28 mouse cellular contexts compared by ENCODE assay signal in genomic region chr10:52268879-52269278, GRCm38 (mm10). TPM values are rescaled to one million over a fixed set of nuclear protein-coding genes. Genes with fewer than 3 reads are reported as not detected.
DNase-seq lines count a peak whose midpoint lies in the region; ATAC-seq and TF ChIP-seq lines count a peak whose summit lies in the region.
"Had no signal": no experiment of that assay in that cellular context is flagged by ENCODE, and none has a peak within 500 bp of the region (broad histone marks: within the 10 kb centered on the region; RNA-seq: fewer than 3 reads in every experiment).

No protein-coding gene starts in this region.

- H3K27ac ChIP-seq in MEL (ENCODE audit: control insufficient read depth, low read depth, low read length) = peak overlapping the region; percentile 18
- H3K27ac ChIP-seq in liver, embryonic 13.5 days = no peak overlapping the region
- H3K27ac ChIP-seq in intestine, postnatal 0 days (ENCODE audit: low read depth, low read length) = no peak overlapping the region
- H3K27ac ChIP-seq: embryonic facial prominence, embryonic 10.5 days; embryonic facial prominence, embryonic 13.5 days; forebrain, embryonic 12.5 days; forebrain, embryonic 15.5 days; heart, adult 2 months; heart, embryonic 15.5 days; hindbrain, embryonic 14.5 days; hindbrain, postnatal 0 days had no signal

- no peak overlapping the region for H3K4me3 ChIP-seq in MEL (ENCODE audit: control insufficient read depth in 1 of 2, insufficient read depth in 1 of 2, low read depth in 2 of 2, low read length in 2 of 2)
- H3K4me3 ChIP-seq in liver, embryonic 13.5 days (replicated peaks) = no peak overlapping the region
- H3K4me3 ChIP-seq in intestine, postnatal 0 days (ENCODE audit: low read depth, low read length) = no peak overlapping the region
- H3K4me3 ChIP-seq: embryonic facial prominence, embryonic 10.5 days; embryonic facial prominence, embryonic 13.5 days; erythroblast, embryonic 14.5 days; forebrain, embryonic 12.5 days; forebrain, embryonic 15.5 days; heart, adult 2 months; heart, embryonic 15.5 days had no signal

- peak; percentile 64 for ATAC-seq in liver, embryonic 13.5 days (ENCODE audit: low read depth)
- ATAC-seq in activated CD4-positive, CD25-positive, alpha-beta regulatory T cell, adult 4 months = no peak
- no peak for ATAC-seq in intestine, postnatal 0 days
- ATAC-seq: forebrain, embryonic 15.5 days; hindbrain, postnatal 0 days had no signal

- 34% methylated on average over 5 of the region's 5 CpGs for WGBS in liver, embryonic 13.5 days (ENCODE audit: insufficient replicate concordance)
- WGBS in intestine, postnatal 0 days = 86% methylated on average over 5 of the region's 5 CpGs

- TF ChIP-seq POLR2A in MEL (IDR thresholded peaks at IDR 0.05; ENCODE audit: control insufficient read depth in 1 of 2, insufficient read depth in 1 of 2, low read depth in 1 of 2, low read length in 2 of 2, poor library complexity in 1 of 2) = no peak

- H3K4me1 ChIP-seq in MEL (ENCODE audit: control insufficient read depth in 1 of 2, insufficient read depth in 2 of 2, low read length in 2 of 2) = peaks cover 11 to 37% of the 10 kb centered on the region in 2 experiments
- peaks cover 34% of the 10 kb centered on the region for H3K4me1 ChIP-seq in liver, embryonic 13.5 days (replicated peaks)
- no peaks in the 10 kb centered on the region for H3K4me1 ChIP-seq in intestine, postnatal 0 days (replicated peaks; ENCODE audit: control insufficient read depth, insufficient read depth, low read length)
- H3K4me1 ChIP-seq: heart, embryonic 15.5 days had no signal

- H3K36me3 ChIP-seq in MEL (ENCODE audit: control insufficient read depth in 1 of 2, insufficient read depth in 2 of 2, low read length in 2 of 2) = peaks cover 0 to 36% of the 10 kb centered on the region in 2 experiments; a peak in 2 of 4 replicates
- H3K36me3 ChIP-seq in liver, embryonic 13.5 days = peaks cover 16% of the 10 kb centered on the region; the same call in 1 of the 2 replicates
- H3K36me3 ChIP-seq in intestine, postnatal 0 days (ENCODE audit: control insufficient read depth, insufficient read depth) = peaks cover 18% of the 10 kb centered on the region; the same call in 1 of the 2 replicates
- H3K36me3 ChIP-seq: forebrain, embryonic 15.5 days; heart, embryonic 15.5 days had no signal

- H3K9ac ChIP-seq in MEL (ENCODE audit: control insufficient read depth, low read depth, low read length, poor library complexity, severe bottlenecking) = no peak overlapping the region
- H3K9ac ChIP-seq in liver, embryonic 13.5 days = no peak overlapping the region
- H3K9ac ChIP-seq in intestine, postnatal 0 days (ENCODE audit: low read depth, low read length) = no peak overlapping the region
- H3K9ac ChIP-seq: embryonic facial prominence, embryonic 13.5 days; forebrain, embryonic 12.5 days; forebrain, embryonic 15.5 days; heart, embryonic 15.5 days; hindbrain, embryonic 14.5 days had no signal

- no peak overlapping the region for H3K4me2 ChIP-seq in liver, embryonic 13.5 days
- no peak overlapping the region for H3K4me2 ChIP-seq in intestine, postnatal 0 days (replicated peaks; ENCODE audit: low read depth)
- H3K4me2 ChIP-seq: embryonic facial prominence, embryonic 13.5 days; forebrain, embryonic 12.5 days; forebrain, embryonic 15.5 days; heart, embryonic 11.5 days; heart, embryonic 15.5 days; hindbrain, embryonic 14.5 days had no signal

- no peaks in the 10 kb centered on the region for H3K27me3 ChIP-seq in MEL (ENCODE audit: control insufficient read depth in 1 of 2, insufficient read depth in 2 of 2, low read length in 2 of 2)
- no peaks in the 10 kb centered on the region for H3K27me3 ChIP-seq in liver, embryonic 13.5 days
- H3K27me3 ChIP-seq in intestine, postnatal 0 days (replicated peaks; ENCODE audit: control insufficient read depth, insufficient read depth, low read length) = no peaks in the 10 kb centered on the region
- H3K27me3 ChIP-seq: embryonic facial prominence, embryonic 13.5 days; forebrain, embryonic 12.5 days; forebrain, embryonic 15.5 days; heart, embryonic 15.5 days had no signal

- no peaks in the 10 kb centered on the region for H3K9me3 ChIP-seq in MEL (replicated peaks; ENCODE audit: insufficient read depth, low read length)
- no peaks in the 10 kb centered on the region for H3K9me3 ChIP-seq in liver, embryonic 13.5 days (replicated peaks)
- H3K9me3 ChIP-seq in intestine, postnatal 0 days (ENCODE audit: control insufficient read depth) = no peaks in the 10 kb centered on the region
- H3K9me3 ChIP-seq: embryonic facial prominence, embryonic 10.5 days; embryonic facial prominence, embryonic 13.5 days; forebrain, embryonic 12.5 days; forebrain, embryonic 15.5 days; heart, embryonic 15.5 days had no signal

- no peak for TF ChIP-seq CTCF in MEL (IDR thresholded peaks at IDR 0.05 in 2 of 3, conservative IDR thresholded peaks at IDR 0.05 in 1 of 3; ENCODE audit: control insufficient read depth in 1 of 3, insufficient read depth in 1 of 3, low read depth in 2 of 3, low read length in 3 of 3, poor library complexity in 1 of 3, severe bottlenecking in 1 of 3)
- no peak for TF ChIP-seq CTCF in intestine, postnatal 0 days (IDR thresholded peaks at IDR 0.05; ENCODE audit: low read depth)

- no peaks in the 10 kb centered on the region for H3K79me2 ChIP-seq in MEL (ENCODE audit: control insufficient read depth, insufficient read depth, low read length, poor library complexity)

- DNase-seq in heart, adult 11 months = peak; percentile 19
- no peak for DNase-seq in heart, postnatal 4 days
- DNase-seq in MEL (ENCODE audit: low read depth, low spot score) = peak; percentile 60
- DNase-seq in c-Kit-positive CD71-positive TER-119-positive erythroid progenitor cells, embryonic 14.5 days (ENCODE audit: low spot score) = peak; percentile 41
- peak; percentile 23 for DNase-seq in liver, embryonic 13.5 days
- DNase-seq in retina, postnatal 1 day = no peak
- DNase-seq: adrenal gland, adult 8-10 months; adrenal gland, postnatal 25 days; cerebellum, adult 11-12 months; cerebellum, adult 8-10 months; cerebellum, postnatal 10 days; cerebellum, postnatal 36 days; embryo, embryonic 11 days; gastrocnemius, postnatal 25 days; heart, adult 2 months; heart, postnatal 10 days; heart, postnatal 36 days had no signal

- TF ChIP-seq RAD21 in MEL (IDR thresholded peaks at IDR 0.05; ENCODE audit: low read depth, low read length) = no peak

- peak in 1 of 2 experiments; percentile 23; a peak in 1 of 4 replicates for TF ChIP-seq EP300 in MEL (IDR thresholded peaks at IDR 0.05; ENCODE audit: low read depth in 1 of 2, low read length in 2 of 2)

TF ChIP-seq in MEL, 35 proteins besides CTCF, POLR2A, EP300 and RAD21:
- TF ChIP-seq GATA1 (IDR thresholded peaks at IDR 0.05; ENCODE audit: low read depth, low read length) = peak; percentile 44; the same call in 1 of the 2 replicates
- TF ChIP-seq NRF1 (IDR thresholded peaks at IDR 0.05; ENCODE audit: insufficient read depth, low read depth, low read length, poor library complexity, severe bottlenecking) = no peak
- TF ChIP-seq POLR2AphosphoS2 (IDR thresholded peaks at IDR 0.05; ENCODE audit: low read length) = no peak
- peak; percentile 29; the same call in 1 of the 2 replicates for TF ChIP-seq ZNF384 (IDR thresholded peaks at IDR 0.05; ENCODE audit: low read depth, low read length)
- TF ChIP-seq TBP (IDR thresholded peaks at IDR 0.05; ENCODE audit: low read depth, low read length) = peak; percentile 93
- TF ChIP-seq CHD1 (IDR thresholded peaks at IDR 0.05; ENCODE audit: low read depth, low read length) = no peak

RNA-seq across cellular contexts. Expression of gene Dcbld1, which starts 35.5 kb away (rescaled TPM):
- total RNA-seq in heart, postnatal 4 days (2021) = 1 to 10 TPM; 6.0 to 6.2 TPM
- total RNA-seq in MEL (2012; rRNA removed) = 4.0 and 4.5 TPM in 2 replicates
- polyA plus RNA-seq in MEL (2012; ENCODE audit: insufficient read depth in 1 of 2, insufficient read length in 2 of 2, low read depth in 1 of 2, low replicate concordance in 2 of 2, missing spikeins in 1 of 2) = 1 to 10 TPM in 1 of 2 experiments, not detected in 1; 7.1 TPM
- 4.8 and 5.7 TPM in 2 replicates for polyA plus RNA-seq in liver, embryonic 13.5 days (2015; fragmentation: Nextera tagmentation; extraction: Ambion mirVana)
- polyA plus RNA-seq in activated CD4-positive, CD25-positive, alpha-beta regulatory T cell, adult 4 months (2017; shearing (Covaris generic)) = under 1 TPM in 1 of 2 experiments, not detected in 1; 0.07 TPM
- polyA plus RNA-seq in intestine, postnatal 0 days (2015; fragmentation: Nextera tagmentation; extraction: Ambion mirVana) = 36.7 and 37.3 TPM in 2 replicates

Comparison
In these comparisons a context has a peak if more than half of its experiments do, and no peak if none do; other contexts are left out.
1. DNase-seq: peak in heart, adult 11 months (single experiment), MEL (single experiment), c-Kit-positive CD71-positive TER-119-positive erythroid progenitor cells, embryonic 14.5 days (single experiment) and liver, embryonic 13.5 days (single experiment); none in heart, postnatal 4 days (single experiment) and retina, postnatal 1 day (single experiment).